ENCODE assay signal across 17 mouse cellular contexts in the genomic region with DNA sequence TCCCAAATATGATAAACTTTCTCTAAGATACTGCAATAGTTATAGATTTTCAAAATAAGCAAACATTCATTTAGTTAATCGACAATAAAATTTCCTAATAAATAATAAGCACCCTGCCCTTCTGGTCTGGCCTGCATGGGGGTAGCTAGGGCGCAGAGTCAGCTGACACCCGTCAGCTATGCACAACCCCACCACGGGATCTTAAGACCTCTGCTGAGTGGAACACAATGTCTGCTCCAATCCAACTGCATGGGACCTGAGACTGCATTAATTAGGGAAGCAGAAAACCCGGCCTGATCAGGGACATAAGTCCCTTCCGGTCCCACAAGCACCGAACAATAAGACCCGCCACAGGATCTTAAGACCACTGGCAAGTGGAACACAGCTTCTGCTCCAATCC.
"Had no signal": no experiment of that assay in that cellular context is flagged by ENCODE, and none has a peak within 500 bp of the region (broad histone marks: within the 10 kb centered on the region; RNA-seq: fewer than 3 reads in every experiment).

No protein-coding gene starts in this region.

- H3K27me3 ChIP-seq: liver, embryonic 15.5 days; lung, embryonic 15.5 days; megakaryocyte, embryonic 14.5 days; midbrain, embryonic 13.5 days; midbrain, embryonic 15.5 days; neural tube, embryonic 12.5 days had no signal

- H3K36me3 ChIP-seq: liver, embryonic 15.5 days; lung, embryonic 15.5 days; midbrain, embryonic 13.5 days; midbrain, embryonic 15.5 days; neural tube, embryonic 12.5 days had no signal

- H3K4me3 ChIP-seq: liver, embryonic 15.5 days; lung, embryonic 15.5 days; megakaryocyte, embryonic 14.5 days; midbrain, embryonic 13.5 days; midbrain, embryonic 15.5 days; neural tube, embryonic 12.5 days had no signal

- H3K4me2 ChIP-seq: liver, embryonic 15.5 days; lung, embryonic 15.5 days; midbrain, embryonic 13.5 days; midbrain, embryonic 15.5 days; neural tube, embryonic 12.5 days had no signal

- DNase-seq: liver, postnatal 0 days; lung, adult 2 months; lung, postnatal 14 days; lung, postnatal 36 days; right cerebral cortex, postnatal 25 days; right cerebral cortex, postnatal 4 days; thymus, adult 18-20 months; thymus, postnatal 14 days; thymus, postnatal 36 days had no signal

- H3K4me1 ChIP-seq: liver, embryonic 15.5 days; lung, embryonic 15.5 days; megakaryocyte, embryonic 14.5 days; midbrain, embryonic 13.5 days; midbrain, embryonic 15.5 days; neural tube, embryonic 12.5 days had no signal

- ATAC-seq: liver, postnatal 0 days; lung, postnatal 0 days; midbrain, embryonic 13.5 days; midbrain, embryonic 15.5 days had no signal

- H3K9me3 ChIP-seq: liver, embryonic 15.5 days; lung, embryonic 15.5 days; midbrain, embryonic 13.5 days; midbrain, embryonic 15.5 days; neural tube, embryonic 12.5 days had no signal

- H3K9ac ChIP-seq: liver, embryonic 15.5 days; liver, postnatal 0 days; lung, embryonic 15.5 days; midbrain, embryonic 13.5 days; midbrain, embryonic 15.5 days; neural tube, embryonic 12.5 days had no signal

- H3K27ac ChIP-seq: liver, embryonic 15.5 days; lung, embryonic 15.5 days; macrophage; midbrain, embryonic 13.5 days; midbrain, embryonic 15.5 days; neural tube, embryonic 12.5 days had no signal
